Mouse (Mus musculus): ENCODE data around the gene Pan3. TPM values are rescaled to one million over a fixed set of nuclear protein-coding genes. Genes with fewer than 3 reads are reported as not detected.
"Not testable (repeated sequence)": the region's sequence is repeated elsewhere in the genome, so short reads cannot be mapped to it uniquely, and the experiment has no call there.

Pan3 gene
- polyA plus RNA-seq, 1 experiment from 2014 or later, result 58.5 TPM

DNA sequence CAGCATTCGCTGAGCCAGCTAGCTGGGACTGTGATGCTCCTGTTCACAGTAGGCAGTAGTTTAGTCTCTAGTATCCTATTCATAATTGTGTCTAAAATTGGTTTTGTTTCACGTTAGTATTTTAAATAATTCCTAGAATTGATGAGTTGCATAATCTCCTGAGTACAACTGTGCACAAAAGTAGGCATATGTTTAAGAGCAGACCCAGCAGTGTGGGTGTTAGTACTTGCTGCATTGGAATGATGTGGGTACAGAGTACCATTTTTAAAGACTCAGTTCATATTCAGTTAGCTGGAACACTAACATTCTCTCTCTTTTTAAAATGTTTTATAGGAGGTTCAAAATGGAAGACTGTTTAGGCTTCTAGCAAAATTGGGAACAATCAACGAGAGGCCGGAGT, 109.4 kb downstream of the Pan3 start:
- H3K27me3 ChIP-seq, result no peaks in the 10 kb centered on the region
- peaks cover 36% of the 10 kb centered on the region for H3K36me3 ChIP-seq
- H3K4me2 ChIP-seq, result no peak overlapping the region
- no peak overlapping the region for H3K27ac ChIP-seq (replicated peaks)
- no peak for ATAC-seq (ENCODE audit: low FRiP score, low read depth)
- H3K9me3 ChIP-seq, result no peaks in the 10 kb centered on the region
- no peaks in the 10 kb centered on the region for H3K4me1 ChIP-seq (replicated peaks)
- WGBS, result 94% methylated on average over 4 of the region's 4 CpGs
- H3K4me3 ChIP-seq, result no peak overlapping the region
- no peak overlapping the region for H3K9ac ChIP-seq

- no peak overlapping the region for H3K4me2 ChIP-seq
- H3K36me3 ChIP-seq, result peaks cover 36% of the 10 kb centered on the region
- H3K9me3 ChIP-seq, result no peaks in the 10 kb centered on the region
- no peak overlapping the region for H3K9ac ChIP-seq
- no peaks in the 10 kb centered on the region for H3K27me3 ChIP-seq
- WGBS, result 92% methylated on average over 4 of the region's 4 CpGs
- ATAC-seq (ENCODE audit: low FRiP score, low read depth), result no peak
- no peak overlapping the region for H3K4me3 ChIP-seq
- H3K4me1 ChIP-seq (replicated peaks), result no peaks in the 10 kb centered on the region
- H3K27ac ChIP-seq (replicated peaks), result no peak overlapping the region
These were observed 109.9 kb downstream of the Pan3 start for GRCm38 (mm10) chr5:147539815-147540214.

- no peak for ATAC-seq (ENCODE audit: low FRiP score, low read depth)
- H3K4me1 ChIP-seq (replicated peaks), result no peaks in the 10 kb centered on the region
- peaks cover 42% of the 10 kb centered on the region for H3K36me3 ChIP-seq
- no peak overlapping the region for H3K27ac ChIP-seq (replicated peaks)
- WGBS, result 91% methylated on average over 6 of the region's 6 CpGs
- no peak overlapping the region for H3K4me3 ChIP-seq
- no peak overlapping the region for H3K9ac ChIP-seq
- no peak overlapping the region for H3K4me2 ChIP-seq
- H3K27me3 ChIP-seq, result no peaks in the 10 kb centered on the region
- no peaks in the 10 kb centered on the region for H3K9me3 ChIP-seq
These were observed 112.3 kb downstream of the Pan3 start for GRCm38 (mm10) chr5:147542291-147542690.

DNA sequence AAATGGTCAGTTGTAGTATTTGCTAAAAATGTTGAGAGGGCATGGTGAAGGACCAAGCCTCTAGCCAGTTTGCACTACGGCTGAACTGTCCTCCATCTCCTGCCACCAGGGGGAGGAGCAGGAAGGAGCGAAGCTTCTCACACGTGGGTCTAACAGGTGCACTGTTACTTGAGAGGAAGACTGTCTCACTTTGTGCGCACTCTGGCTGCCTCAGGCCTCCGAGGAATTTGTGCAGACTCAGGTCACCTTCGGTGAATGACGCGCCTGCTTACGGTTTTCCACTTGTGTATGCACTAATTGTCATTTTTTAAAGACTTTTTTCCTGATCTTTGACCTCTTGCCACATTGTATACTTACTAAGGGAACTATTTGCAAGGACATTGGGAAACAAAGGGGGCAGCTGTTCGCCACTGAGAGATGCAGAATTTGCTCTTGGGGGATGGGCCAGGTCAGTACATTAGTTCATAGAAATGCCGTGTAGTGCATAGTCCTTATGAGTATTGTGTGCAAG, 115.8 kb downstream of the Pan3 start:
- Histone ChIP-seq H3K4me2 (no peak overlapping the region), H3K36me3 (peaks cover 41% of the 10 kb centered on the region), H3K4me3 (no peak overlapping the region), H3K27me3 (no peaks in the 10 kb centered on the region), H3K4me1 (replicated peaks) (no peaks in the 10 kb centered on the region), H3K9ac (no peak overlapping the region), H3K9me3 (no peaks in the 10 kb centered on the region), H3K27ac (replicated peaks) (no peak overlapping the region)
- no peak for ATAC-seq (ENCODE audit: low FRiP score, low read depth)
- WGBS, result 72% methylated on average over 11 of the region's 11 CpGs

GRCm38 (mm10) chr5:147549016-147549755, 119.2 kb downstream of the Pan3 start:
- ATAC-seq (ENCODE audit: low FRiP score, low read depth), result no peak
- H3K9me3 ChIP-seq, result no peaks in the 10 kb centered on the region
- H3K4me3 ChIP-seq, result no peak overlapping the region
- no peaks in the 10 kb centered on the region for H3K27me3 ChIP-seq
- no peak overlapping the region for H3K4me2 ChIP-seq
- H3K36me3 ChIP-seq, result peaks cover 29% of the 10 kb centered on the region
- 89% methylated on average over 12 of the region's 12 CpGs for WGBS
- no peak overlapping the region for H3K27ac ChIP-seq (replicated peaks)
- H3K4me1 ChIP-seq (replicated peaks), result no peaks in the 10 kb centered on the region
- H3K9ac ChIP-seq, result no peak overlapping the region

GRCm38 (mm10) chr5:147551879-147552627, 122.1 kb downstream of the Pan3 start:
- no peak overlapping the region for H3K27ac ChIP-seq (replicated peaks)
- H3K36me3 ChIP-seq, result peaks cover 18% of the 10 kb centered on the region
- no peak for ATAC-seq (ENCODE audit: low FRiP score, low read depth)
- no peaks in the 10 kb centered on the region for H3K9me3 ChIP-seq
- H3K4me2 ChIP-seq, result no peak overlapping the region
- no peaks in the 10 kb centered on the region for H3K4me1 ChIP-seq (replicated peaks)
- 88% methylated on average over 13 of the region's 13 CpGs for WGBS
- no peak overlapping the region for H3K9ac ChIP-seq
- H3K4me3 ChIP-seq, result no peak overlapping the region
- no peaks in the 10 kb centered on the region for H3K27me3 ChIP-seq

GRCm38 (mm10) chr5:147557641-147558040, 127.7 kb downstream of the Pan3 start:
- H3K27me3 ChIP-seq; H3K4me3 ChIP-seq; H3K9ac ChIP-seq; H3K4me2 ChIP-seq; H3K9me3 ChIP-seq; H3K4me1 ChIP-seq (replicated peaks); H3K27ac ChIP-seq (replicated peaks); ATAC-seq (ENCODE audit: low FRiP score, low read depth); H3K36me3 ChIP-seq: not testable (repeated sequence)
- WGBS, result 77% methylated on average over 6 of the region's 6 CpGs

DNA sequence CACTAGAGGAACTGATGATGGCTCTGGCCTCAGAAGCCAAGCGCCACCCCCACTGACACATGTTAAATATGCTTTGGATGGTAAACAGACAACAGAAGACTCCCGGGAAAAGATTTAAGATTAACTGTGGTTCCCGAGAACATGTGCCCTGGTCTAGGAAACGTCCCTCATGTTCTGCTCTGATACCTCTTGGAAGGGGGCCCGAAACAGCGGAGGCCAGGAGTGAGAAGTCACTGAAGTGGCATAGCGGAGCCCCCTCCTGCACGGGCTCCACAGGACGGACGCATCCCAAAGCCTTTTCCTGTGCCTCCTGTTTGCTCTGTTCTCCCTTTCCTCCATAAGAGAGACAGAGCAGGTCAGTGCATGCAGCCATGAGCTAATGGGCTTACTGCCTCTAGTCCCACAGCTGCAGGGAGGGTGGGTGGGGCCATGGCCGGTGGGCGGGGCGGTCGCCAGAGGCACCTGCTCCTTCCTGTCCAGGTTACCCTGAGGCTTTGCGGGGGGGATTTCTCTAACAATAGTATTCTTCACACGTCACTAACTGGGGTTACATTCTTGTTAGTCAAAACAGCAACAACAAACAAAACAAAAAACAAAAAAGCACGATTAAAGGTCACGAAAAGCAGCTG, 133.7 kb downstream of the Pan3 start:
- H3K4me1 ChIP-seq (replicated peaks), result no peaks in the 10 kb centered on the region; the same call in 1 of the 2 replicates
- peak overlapping the region; percentile 31; the same call in 1 of the 2 replicates for H3K4me2 ChIP-seq
- no peaks in the 10 kb centered on the region for H3K27me3 ChIP-seq
- H3K27ac ChIP-seq (replicated peaks), result no peak overlapping the region
- no peak for ATAC-seq (ENCODE audit: low FRiP score, low read depth)
- H3K36me3 ChIP-seq, result no peaks in the 10 kb centered on the region
- 42% methylated on average over 18 of the region's 18 CpGs for WGBS
- no peak overlapping the region for H3K9ac ChIP-seq
- no peak overlapping the region for H3K4me3 ChIP-seq
- H3K9me3 ChIP-seq, result no peaks in the 10 kb centered on the region

GRCm38 (mm10) chr5:147564140-147564590, 134.2 kb downstream of the Pan3 start:
- no peaks in the 10 kb centered on the region for H3K9me3 ChIP-seq
- H3K4me2 ChIP-seq, result peak overlapping the region; percentile 31; the same call in 1 of the 2 replicates
- H3K27ac ChIP-seq (replicated peaks), result no peak overlapping the region
- H3K36me3 ChIP-seq, result no peaks in the 10 kb centered on the region
- no peaks in the 10 kb centered on the region for H3K27me3 ChIP-seq
- no peak overlapping the region for H3K9ac ChIP-seq
- ATAC-seq (ENCODE audit: low FRiP score, low read depth), result no peak
- no peak overlapping the region for H3K4me3 ChIP-seq
- 27% methylated on average over 16 of the region's 16 CpGs for WGBS
- H3K4me1 ChIP-seq (replicated peaks), result no peaks in the 10 kb centered on the region; the same call in 1 of the 2 replicates

- 86% methylated on average over 7 of the region's 7 CpGs for WGBS
- Histone ChIP-seq H3K27me3 (no peaks in the 10 kb centered on the region), H3K4me1 (replicated peaks) (no peaks in the 10 kb centered on the region; the same call in 1 of the 2 replicates), H3K4me3 (no peak overlapping the region), H3K4me2 (no peak overlapping the region), H3K36me3 (no peaks in the 10 kb centered on the region), H3K9ac (no peak overlapping the region), H3K9me3 (no peaks in the 10 kb centered on the region), H3K27ac (replicated peaks) (no peak overlapping the region)
- ATAC-seq (ENCODE audit: low FRiP score, low read depth), result no peak
These were observed 135.5 kb downstream of the Pan3 start for GRCm38 (mm10) chr5:147565444-147565843.

DNA sequence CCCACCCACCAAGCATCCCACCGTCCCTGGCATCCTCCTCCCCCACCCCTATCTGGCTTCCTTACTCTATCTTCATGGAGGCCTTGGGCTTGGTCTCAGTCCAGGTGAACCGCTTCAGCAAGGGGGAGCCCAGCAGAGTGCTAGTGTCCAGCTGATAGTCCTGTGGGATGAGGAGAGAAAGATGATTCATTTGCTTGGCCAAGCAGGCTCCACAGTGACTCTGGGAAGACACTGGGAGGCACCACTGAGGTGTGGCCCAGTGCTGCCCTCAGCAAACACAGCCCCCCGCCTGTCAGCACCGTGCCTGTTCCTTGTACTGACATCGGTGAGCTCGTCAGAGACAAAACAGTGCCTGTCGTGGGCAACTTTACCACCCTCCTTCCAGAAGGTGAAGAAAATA, 136.4 kb downstream of the Pan3 start:
- Histone ChIP-seq H3K9ac (no peak overlapping the region), H3K4me1 (replicated peaks) (no peaks in the 10 kb centered on the region; the same call in 1 of the 2 replicates), H3K27ac (replicated peaks) (no peak overlapping the region), H3K36me3 (no peaks in the 10 kb centered on the region), H3K9me3 (no peaks in the 10 kb centered on the region), H3K27me3 (no peaks in the 10 kb centered on the region), H3K4me3 (no peak overlapping the region), H3K4me2 (no peak overlapping the region)
- 76% methylated on average over 7 of the region's 7 CpGs for WGBS
- no peak for ATAC-seq (ENCODE audit: low FRiP score, low read depth)

DNA sequence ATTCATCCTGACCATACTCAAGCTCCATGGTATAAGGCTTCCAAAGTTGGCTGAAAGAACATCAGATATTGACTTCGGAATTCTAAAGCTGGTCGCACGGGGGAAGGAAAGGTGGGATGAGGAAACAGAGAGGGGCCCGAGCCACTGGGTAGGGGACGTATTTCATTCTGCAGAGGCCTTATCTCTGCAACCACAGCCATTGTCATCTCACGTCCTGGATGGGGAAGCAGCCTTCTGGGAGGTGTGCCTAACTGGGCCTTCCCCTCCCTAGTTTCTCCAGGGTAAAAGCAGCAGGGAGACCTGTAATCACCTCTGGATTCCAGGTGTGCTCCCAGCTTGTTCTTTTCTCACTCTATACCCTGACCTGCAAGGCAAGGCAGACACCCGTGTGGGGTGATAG, 142.7 kb downstream of the Pan3 start:
- no peak for ATAC-seq (ENCODE audit: low FRiP score, low read depth)
- H3K9me3 ChIP-seq, result no peaks in the 10 kb centered on the region
- no peak overlapping the region for H3K4me2 ChIP-seq
- H3K4me1 ChIP-seq (replicated peaks), result no peaks in the 10 kb centered on the region
- no peak overlapping the region for H3K27ac ChIP-seq (replicated peaks)
- H3K9ac ChIP-seq, result no peak overlapping the region
- no peaks in the 10 kb centered on the region for H3K27me3 ChIP-seq
- H3K36me3 ChIP-seq, result no peaks in the 10 kb centered on the region
- H3K4me3 ChIP-seq, result no peak overlapping the region
- WGBS, result 87% methylated on average over 7 of the region's 7 CpGs

All from hindbrain, embryonic 15.5 days (tissue).